Mouse (Mus musculus) c-Kit-positive CD71-positive TER-119-negative erythroid progenitor cells, embryonic 14.5 days (primary cell): Measurements from ENCODE around the gene Tmem136.

Experiments
- DNase-seq: peaks from one replicate; pipeline ENCODE4 v3.0.0-alpha.2; 2013; ENCODE audit warnings: low read depth

Gene Tmem136

DNA sequence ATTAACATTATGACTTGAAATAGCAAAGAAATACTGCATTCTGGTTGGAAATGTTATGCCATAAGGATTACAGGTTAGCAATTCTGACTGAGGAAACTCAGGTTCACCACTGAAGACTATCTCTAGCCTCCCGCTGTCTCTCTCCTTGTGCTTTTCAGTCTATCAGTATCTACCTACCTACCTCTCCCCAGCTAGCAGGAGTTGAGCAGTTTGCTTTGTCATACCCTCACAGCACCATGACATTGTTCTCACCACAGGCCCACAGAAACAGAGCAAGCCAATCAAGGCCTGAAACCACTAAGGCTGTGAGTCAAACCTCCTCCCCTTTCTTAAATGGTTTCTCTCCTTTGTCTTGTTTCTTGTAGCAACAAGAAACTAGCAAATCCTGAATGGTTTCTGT lies 41.8 kb downstream of the Tmem136 start:
- no peak for DNase-seq

DNA sequence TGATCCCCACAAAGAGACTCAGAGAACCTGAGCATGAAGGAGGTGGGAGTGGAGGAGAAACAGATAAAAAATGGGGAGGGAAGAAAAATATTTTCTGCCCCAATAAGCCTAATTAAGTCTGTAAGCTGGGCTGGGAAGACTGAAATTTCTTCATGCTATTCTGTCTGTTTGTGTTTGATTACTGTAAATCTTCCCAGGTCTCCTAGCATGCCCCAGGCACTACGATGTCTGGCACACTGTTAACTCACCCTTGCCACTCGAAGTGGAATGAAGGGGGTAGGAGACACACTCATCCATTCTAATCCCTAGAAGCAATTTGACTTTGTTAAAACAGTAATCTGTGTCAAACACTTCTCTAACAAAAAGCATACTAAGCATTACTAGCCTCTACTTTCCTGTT lies 44.6 kb downstream of the Tmem136 start:
- DNase-seq: no peak

DNA sequence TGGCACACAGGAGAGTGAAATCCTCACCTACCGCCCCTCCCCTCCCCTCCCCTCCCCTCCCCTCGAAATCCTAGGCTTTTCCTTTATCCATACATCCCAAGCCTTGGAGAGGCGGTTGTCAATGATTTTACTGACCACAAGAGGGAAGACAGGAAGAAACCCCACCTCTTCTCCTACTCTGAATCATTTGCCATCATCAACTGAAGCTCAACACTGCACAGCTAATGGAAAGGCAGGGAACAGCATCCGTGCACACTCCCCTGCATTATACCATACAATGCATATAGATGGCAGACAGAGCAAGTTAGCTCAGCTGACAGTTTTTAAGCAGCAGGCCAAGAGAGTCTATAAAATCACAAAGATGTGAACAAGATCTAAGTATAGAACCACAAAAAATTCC lies 45.2 kb downstream of the Tmem136 start:
- no peak for DNase-seq

DNA sequence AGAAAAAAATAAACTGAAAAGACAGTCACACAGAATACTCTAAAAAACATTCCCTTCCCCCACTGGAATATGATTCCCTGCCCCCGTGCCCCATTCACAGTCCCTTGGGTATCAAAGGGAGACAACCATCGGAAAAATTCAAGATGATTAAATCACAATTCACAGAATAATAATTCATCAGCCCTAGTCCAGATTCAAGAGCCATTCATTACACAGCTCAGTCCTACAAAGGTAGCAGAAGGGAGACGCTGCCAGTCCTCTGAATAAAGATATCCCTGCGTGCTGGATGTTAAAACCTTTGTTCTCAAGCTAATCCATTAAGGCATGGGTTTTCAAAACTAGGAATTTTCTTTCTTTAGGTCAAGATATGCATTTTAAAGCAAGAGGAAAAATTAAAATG lies 45.8 kb downstream of the Tmem136 start:
- DNase-seq: no peak

DNA sequence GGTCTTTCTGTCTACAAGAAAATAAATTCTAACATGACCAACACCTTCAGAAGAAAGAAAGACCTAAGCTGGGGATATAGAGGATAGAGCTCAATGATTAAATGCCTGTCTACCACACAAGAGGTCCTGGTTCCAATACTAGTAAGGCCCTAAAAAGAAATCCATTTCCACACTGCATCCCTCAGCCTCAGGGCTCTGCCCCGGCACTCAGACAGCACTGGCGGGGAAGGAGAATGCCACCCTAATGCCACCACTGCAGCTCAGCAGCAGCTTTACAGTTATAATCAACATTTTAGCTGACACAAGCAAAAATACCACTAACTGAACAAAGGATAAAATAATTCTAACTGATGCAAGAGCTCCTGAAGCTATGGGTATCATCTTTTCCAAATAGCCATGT lies 46.2 kb downstream of the Tmem136 start:
- DNase-seq: no peak

- no peak for DNase-seq
These were observed 48.5 kb downstream of the Tmem136 start for GRCm38 (mm10) chr9:43067896-43068295.

GRCm38 (mm10) chr9:43065231-43065630 lies 51.1 kb downstream of the Tmem136 start:
- no peak for DNase-seq

- no peak for DNase-seq
These were observed 54.8 kb downstream of the Tmem136 start for GRCm38 (mm10) chr9:43061545-43061944.
